Mouse (Mus musculus) monocyte, adult 2 months (primary cell): ENCODE measurements around the gene Trmo.

Source experiments
- DNase-seq, 2 experiments: peaks; one replicate each; pipeline ENCODE4 v3.0.0; 2022; ENCODE audit warnings: low spot score in 2 of 2, low read depth in 1 of 2

Gene Trmo

DNA sequence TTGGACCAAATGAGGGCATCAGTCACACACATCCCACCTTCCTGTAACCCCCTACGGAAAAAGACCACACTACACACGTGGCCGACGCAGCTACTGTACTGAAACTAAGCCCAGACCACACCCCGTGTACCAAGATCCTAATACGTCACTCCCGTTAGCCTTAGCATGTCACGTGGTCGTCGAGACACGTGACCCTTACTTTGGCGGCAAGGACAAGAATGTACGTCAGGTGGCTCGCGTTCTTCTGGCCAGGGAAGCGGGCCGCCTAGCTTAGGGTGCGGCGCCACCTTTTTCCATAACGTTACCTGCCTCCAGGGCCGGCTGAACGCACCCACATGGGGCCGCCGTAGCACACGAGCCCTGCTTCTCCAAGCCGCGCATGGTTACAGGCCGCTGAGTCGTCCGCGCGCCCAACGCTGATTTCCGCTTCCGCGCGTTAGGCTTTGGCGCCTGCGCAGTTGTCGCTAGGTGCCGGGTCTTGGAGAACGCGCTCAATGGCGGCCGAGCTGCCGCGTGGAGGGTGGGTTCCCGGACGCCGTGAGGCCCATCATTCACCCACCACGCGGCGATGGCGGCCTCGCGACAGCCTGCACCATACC, at the start of gene Trmo:
Trmo (minus strand) TSS at position 425 of the 599 bp plus-strand sequence.
- DNase-seq: peak; percentile 82 to 88

DNA sequence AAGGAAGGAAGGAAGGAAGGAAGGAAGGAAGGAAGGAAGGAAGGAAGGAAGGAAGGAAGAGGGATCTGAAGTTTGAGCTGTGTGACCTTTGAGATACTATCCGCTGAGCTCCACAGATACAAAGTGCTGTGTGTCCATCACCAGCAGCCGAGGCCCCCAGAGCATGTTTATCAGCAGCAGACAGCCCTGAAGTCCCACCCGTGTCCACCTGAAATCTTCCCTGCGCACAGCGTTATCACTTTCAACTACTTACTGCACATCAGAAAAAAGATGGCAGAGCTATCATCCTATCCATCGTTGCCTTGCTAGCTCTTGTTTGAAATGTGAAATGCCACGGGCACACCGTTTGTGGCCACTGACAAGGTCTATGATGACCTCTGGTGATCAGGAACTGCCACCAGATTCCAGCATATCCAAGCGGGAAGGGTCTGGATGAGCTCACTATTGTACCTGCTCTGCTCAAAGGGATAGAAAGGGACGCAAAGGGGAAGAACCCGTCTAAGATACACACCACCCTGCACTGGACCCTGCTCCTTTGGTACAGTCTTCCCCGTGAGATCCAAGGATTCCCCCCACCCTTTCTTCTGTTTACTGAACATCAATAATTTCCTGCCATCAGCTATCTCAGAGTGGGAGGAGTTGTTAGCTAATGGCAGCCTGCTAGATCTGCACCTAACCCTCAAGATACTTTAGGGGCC, 43.3 kb upstream of the Trmo start:
- DNase-seq: no peak

- no peak for DNase-seq
These were observed 39.8 kb upstream of the Trmo start for GRCm38 (mm10) chr4:46428903-46429499.

GRCm38 (mm10) chr4:46422625-46423024, 33.4 kb upstream of the Trmo start:
- DNase-seq: no peak

- DNase-seq: no peak
These were observed 29.6 kb upstream of the Trmo start for GRCm38 (mm10) chr4:46418851-46419250.

DNA sequence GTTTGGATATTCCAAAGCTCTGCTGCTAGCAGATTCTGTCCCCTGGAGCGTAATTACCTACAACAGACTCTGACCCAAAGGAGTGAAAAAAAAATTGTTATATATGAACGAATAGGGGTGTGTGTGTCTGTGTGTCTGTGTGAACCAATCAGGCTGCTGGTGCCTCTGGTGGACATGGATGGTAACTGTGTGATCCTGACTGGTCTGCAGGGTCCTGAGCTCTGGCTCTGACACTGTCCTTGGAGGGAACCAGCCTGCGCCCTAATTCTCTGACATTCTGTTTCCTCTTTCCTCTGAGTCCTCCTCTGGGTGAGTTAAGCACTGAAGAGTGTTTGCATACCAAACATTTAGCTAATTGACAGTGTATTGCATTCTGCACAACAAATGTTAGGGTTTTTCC, 28.3 kb upstream of the Trmo start:
- peak in 1 of 2 experiments; percentile 13 for DNase-seq

DNA sequence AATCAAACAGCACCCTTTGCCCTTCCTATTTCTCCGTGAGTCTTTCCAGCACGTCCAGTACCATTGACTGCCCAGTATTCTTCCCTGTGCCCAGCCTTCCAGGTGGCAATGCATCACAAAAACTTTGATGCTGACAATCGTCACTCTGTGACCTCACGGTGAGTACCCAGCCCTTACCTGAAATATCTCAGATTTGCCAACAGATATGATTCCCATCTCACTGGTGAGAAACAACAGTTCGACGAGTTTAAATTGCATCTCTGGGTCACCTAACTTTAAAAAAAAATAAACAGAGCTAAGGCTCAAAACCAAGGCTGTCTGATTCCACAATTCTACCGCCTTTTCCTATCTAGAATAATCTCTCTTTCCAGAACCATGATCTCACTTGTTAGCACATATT, 24.2 kb upstream of the Trmo start, which contains the start of gene Hemgn:
Hemgn (minus strand) TSS at position 101 of the 400 bp plus-strand sequence.
- no peak for DNase-seq

DNA sequence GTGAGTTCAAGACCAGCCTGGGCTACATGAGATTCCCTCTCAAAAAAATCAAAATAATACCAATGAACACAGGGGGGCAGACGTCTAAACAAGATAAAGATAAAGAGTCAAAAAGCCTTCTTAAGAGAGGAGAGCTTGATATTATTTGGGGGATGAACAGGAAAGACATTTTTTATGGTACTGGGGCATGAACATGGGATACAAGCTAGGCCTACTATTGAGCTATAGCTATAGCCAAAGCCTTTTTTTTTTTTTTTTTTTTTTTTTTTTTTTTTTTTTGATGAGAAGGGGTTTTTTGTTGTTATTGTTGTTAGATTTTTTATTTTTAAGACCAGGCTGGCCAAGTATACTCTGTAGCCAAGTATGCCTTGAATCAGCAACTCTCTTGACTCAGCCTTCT, 22.9 kb upstream of the Trmo start:
- no peak for DNase-seq

DNA sequence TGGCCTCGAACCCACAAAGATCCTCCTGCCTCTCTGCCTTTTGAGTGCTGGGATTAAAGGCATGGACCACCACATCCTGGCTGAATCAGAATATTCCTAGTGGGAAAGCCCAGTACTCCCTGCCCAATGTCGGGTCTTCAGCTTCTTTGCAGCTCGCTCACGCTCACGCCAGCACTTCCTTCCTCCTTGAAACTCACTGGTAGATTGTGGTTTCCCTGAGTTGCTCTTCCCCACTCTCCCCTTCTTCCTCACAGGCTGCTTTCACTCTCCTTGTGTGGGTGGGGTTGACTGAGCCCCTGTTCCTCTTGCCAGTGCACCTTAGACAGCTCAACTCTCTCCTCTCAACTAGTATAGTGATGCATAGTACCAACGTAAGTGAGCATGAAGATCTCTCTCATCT, 22.3 kb upstream of the Trmo start:
- DNase-seq: peak; percentile 38 to 59

- DNase-seq: no peak
These were observed 21.4 kb upstream of the Trmo start for GRCm38 (mm10) chr4:46410677-46411076.

DNA sequence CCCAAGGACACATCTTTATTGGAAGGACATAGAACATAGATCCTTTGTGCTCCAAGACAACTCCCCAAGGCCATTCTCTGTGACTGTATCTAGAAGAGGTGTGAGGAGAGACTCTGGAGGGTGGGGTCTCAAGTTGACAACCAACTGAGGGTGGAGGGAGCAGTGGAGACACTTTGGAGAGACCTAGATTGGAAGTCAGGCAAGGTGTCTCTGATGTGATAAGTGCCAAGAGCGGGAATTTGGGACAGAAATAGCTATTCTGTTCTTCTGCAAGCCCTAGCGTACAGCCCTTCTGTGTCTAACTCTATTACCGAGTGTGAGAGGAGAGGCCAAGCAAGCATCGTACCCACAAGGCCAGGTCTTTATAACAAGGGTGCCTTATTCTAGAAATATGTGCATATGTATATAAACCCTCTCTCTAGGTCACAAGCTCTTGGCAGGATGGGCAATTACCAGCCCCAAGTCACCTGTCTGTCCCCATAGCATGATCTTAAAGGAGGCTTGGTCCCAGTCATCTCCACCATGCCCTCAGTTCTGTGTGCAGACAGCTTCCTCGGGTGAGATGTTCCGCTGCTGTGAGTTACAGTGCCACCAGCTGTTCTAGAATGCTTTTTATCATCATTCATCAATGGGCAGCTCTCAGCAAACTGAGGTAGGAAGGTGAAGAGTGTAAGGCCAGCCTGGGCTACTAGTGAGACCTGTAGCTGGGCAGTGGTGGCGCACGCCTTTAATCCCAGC, 17.9 kb upstream of the Trmo start:
- no peak for DNase-seq

DNA sequence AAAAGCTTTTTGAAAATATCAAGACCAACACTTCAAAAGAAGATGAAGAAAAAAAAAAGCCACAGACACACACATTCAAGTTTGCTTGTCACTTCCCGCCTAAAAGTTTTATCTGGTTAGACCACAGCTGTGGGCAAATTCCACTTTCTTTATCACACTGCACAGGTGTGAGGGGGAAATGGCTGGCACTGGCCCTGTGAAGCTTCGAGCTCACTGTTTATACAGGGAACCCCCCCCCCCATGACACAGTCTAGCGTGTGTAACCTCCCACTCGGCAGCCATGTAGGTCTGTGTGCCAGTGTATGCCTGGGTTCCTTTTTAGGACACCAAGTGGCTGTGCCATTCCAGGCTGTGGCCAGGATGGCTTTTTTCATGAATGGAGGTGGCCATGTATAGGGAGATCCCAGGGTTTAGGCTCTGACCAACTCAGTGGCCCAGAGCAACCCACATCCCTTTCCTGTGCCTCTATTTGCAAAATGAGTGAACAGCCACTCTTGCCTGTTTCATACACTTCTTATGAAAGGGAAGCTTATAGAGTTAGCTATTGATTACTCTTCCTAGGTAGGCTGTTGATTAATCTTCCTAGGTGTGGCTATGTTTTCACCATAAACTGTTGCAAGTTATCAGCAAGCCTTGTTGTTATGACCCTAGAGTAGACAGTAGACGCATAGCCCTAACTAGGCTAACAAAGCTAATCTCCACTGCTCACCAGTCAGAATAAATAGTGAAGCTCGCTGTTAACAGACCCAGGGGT, 15.0 kb upstream of the Trmo start:
- no peak for DNase-seq

DNA sequence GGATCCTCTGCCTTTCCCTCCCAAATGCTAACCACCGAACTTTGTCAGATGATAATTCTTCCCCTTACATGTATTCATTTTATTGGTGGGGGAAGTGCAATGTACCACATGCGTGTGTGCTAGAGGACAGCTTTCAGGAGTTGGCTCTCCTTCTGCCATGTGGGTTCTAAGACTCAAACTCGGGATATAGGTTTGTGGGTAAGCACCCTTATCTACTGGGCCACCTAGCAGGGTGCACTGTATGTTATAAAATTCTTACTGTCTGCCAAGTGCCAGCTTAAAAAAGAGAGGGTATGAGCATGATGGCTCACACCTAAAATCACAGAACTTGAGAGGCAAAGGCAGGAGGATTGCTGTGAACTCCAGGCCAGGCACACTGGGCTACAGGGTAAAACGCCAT, 9.6 kb upstream of the Trmo start:
- no peak for DNase-seq

- DNase-seq: no peak
These were observed 6.5 kb upstream of the Trmo start for GRCm38 (mm10) chr4:46395736-46396135.

DNA sequence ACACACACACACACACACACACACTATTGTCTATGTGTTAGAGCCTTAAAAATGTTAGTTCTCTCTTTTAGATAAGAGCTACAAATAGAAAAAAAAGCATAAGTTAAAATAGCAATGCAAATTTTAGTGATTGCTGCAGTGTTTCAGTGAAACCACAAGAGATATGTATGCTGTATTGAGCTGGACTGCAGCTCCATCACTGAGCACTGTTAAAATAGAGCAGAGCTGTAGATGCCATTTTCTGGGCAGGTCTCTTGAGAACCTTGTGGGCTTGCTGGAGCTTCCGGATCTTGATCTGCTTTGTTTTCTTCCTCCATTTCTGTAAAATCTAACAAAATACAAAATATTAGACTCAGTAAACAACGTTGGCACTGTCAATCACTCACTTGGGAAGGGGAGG, 5.2 kb upstream of the Trmo start:
- DNase-seq: no peak

DNA sequence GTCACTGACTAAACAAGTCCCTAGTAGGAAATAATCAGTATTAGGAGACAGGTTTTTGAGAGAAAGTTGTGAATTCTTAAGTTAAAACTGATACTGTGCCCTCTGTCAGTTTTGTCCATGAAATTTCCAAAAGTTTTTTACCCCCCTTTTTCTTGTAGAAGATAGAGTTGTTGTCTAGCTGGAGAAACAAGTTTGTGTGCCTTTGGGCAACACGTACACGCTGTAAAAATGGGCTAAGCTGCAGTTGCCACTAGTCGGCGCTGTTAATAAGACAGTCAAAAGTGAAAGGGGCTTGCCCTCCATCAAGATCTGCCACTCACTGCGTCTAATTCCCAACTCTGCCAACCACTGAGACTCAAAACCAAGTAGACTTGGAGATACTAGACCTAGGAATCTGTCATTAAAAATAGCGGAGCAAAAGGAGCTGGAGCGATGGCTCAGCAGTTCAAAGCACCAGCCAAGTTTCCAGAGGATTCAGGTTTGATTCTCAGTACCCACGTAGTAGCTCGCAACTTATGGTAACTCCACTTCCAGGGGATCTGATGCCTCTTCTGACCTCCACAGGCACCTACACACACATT, 1.2 kb upstream of the Trmo start:
- peak; percentile 49 to 74 for DNase-seq

DNA sequence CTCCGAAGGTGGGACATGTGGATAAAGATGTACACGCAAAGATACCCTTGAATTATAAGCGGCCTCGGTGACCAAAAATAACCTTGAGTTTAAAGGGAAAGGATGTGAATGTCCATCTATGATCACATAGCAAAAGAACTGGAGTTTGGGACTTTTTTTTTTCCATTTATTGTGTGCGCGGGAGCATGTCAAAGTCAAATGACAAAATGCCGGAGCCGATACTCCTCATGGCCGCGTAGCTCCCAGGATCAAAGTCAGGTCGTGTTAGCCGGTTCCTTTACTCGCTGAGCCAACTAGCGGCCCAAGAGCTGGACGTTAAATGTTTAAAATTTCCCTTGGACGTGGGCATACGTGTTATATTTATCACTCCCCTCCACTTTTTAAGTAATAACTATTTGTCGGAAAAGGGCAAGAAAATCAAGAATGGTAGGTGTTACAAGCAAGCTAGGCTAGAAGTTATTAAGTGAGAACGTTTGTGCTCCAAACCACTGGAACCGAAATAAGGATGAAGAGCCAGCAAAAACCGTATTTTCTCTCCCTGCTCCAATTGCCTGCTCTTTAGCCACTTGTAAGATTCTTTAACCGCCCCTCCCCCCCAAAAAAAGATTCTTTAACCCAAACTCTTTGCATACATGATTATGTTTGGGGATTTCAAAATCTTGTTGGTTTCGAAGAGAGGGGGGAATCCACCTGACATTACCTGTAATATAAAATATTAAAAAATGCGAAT, 540 bp upstream of the Trmo start:
- peak in 1 of 2 experiments; percentile 30 for DNase-seq

DNA sequence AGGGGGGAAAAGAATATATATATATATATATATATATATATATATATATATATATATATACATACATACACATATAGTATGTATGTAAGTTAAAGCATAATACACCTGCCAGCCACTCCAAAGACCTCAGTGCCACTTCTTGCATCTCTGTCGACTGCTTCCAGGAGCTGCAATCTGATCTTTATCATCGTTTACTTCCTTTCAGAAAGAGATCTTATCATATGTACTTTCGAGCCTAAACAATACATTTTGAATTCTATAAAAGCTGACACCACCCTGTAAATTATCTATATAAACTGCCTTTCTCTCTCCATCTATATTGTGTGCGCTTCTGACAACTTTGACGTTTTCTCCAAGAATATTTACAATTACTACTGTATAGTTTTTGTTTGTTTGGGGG, 681 bp downstream of the Trmo start:
- no peak for DNase-seq

DNA sequence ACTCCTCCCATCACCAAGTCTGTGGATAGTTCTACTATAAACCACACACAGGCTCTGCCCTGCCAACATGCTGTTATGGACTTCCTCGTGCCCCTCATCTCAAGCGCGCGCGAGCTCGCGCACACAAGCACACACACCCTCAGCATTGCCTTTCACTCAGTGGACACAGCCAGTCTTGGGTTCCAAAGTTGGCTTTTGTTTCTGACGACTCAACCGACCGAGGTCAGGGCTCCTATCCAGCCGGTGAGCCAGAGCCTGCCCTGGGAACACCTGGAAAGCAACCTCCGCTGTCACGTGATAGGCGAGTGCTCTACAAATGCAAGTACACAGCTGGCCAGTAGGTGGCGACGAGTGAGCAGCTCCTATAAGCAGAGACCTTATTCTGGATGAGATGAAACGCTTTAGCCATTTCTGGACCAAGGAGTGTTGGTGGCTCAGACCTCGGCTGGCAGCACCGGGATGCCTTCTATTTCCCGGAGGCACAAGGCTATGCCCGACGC, 14.3 kb downstream of the Trmo start:
- peak in 1 of 2 experiments; percentile 60 for DNase-seq

- peak in 1 of 2 experiments; percentile 21 for DNase-seq
These were observed 14.8 kb downstream of the Trmo start for GRCm38 (mm10) chr4:46374455-46374854.
